Mouse (Mus musculus) MEL (cell line): ENCODE results near the gene Slc25a54.

ENCODE experiments used
- CTCF ChIP-seq, 3 experiments: IDR thresholded peaks in 2 of 3; conservative IDR thresholded peaks in 1 of 3; 2 replicates each; pipeline ENCODE4 v1.5.1; 2011 to 2012; ENCODE audit warnings: low read length in 3 of 3, low read depth in 2 of 3, mild to moderate bottlenecking in 2 of 3, improper control_type of control experiment in 1 of 3, inconsistent platforms in 1 of 3, mixed read lengths in 1 of 3, moderate library complexity in 1 of 3; ENCODE audit not compliant: control insufficient read depth in 1 of 3, insufficient read depth in 1 of 3, poor library complexity in 1 of 3, severe bottlenecking in 1 of 3
- EP300 ChIP-seq, 2 experiments: IDR thresholded peaks; 2 replicates each; pipeline ENCODE4 v1.6.1; 2011; ENCODE audit warnings: improper control_type of control experiment in 2 of 2, low read length in 2 of 2, low read depth in 1 of 2, mild to moderate bottlenecking in 1 of 2
- POLR2A ChIP-seq, 2 experiments: IDR thresholded peaks; 2 replicates each; pipeline ENCODE4 v1.6.1; 2011 to 2012; ENCODE audit warnings: low read length in 2 of 2, mild to moderate bottlenecking in 2 of 2, control low read depth in 1 of 2, improper control_type of control experiment in 1 of 2, low read depth in 1 of 2, moderate library complexity in 1 of 2; ENCODE audit not compliant: control insufficient read depth in 1 of 2, insufficient read depth in 1 of 2, poor library complexity in 1 of 2
- SIN3A ChIP-seq: IDR thresholded peaks from 2 replicates; pipeline ENCODE4 v1.6.1; 2012; ENCODE audit warnings: low read length, improper control_type of control experiment, inconsistent platforms
- SMC3 ChIP-seq: IDR thresholded peaks from 2 replicates; pipeline ENCODE4 v1.6.1; 2011; ENCODE audit warnings: low read depth, low read length, improper control_type of control experiment
- TAL1 ChIP-seq: IDR thresholded peaks from 2 replicates; pipeline ENCODE4 v1.6.1; 2012; ENCODE audit warnings: mild to moderate bottlenecking, inconsistent platforms, low read length, moderate library complexity, mixed read lengths
- TCF12 ChIP-seq: IDR thresholded peaks from 2 replicates; pipeline ENCODE4 v1.6.1; 2014; ENCODE audit warnings: low read depth, mild to moderate bottlenecking, inconsistent platforms, low read length, improper control_type of control experiment, moderate library complexity
- UBTF ChIP-seq: IDR thresholded peaks from 2 replicates; pipeline ENCODE4 v1.6.1; 2012; ENCODE audit warnings: low read depth, mild to moderate bottlenecking, inconsistent platforms, low read length, improper control_type of control experiment, moderate library complexity, borderline replicate concordance; ENCODE audit not compliant: insufficient read depth
- ZC3H11A ChIP-seq: IDR thresholded peaks from 2 replicates; pipeline ENCODE4 v1.6.1; 2012; ENCODE audit warnings: low read depth, mild to moderate bottlenecking, inconsistent platforms, low read length, improper control_type of control experiment
- ZKSCAN1 ChIP-seq: IDR thresholded peaks from 2 replicates; pipeline ENCODE4 v1.6.1; 2012; ENCODE audit warnings: low read depth, mild to moderate bottlenecking, inconsistent platforms, low read length, improper control_type of control experiment, moderate library complexity

GRCm38 (mm10) chr3:109157481-109157880 is 77.2 kb downstream of the Slc25a54 start:
- TF ChIP-seq CTCF (IDR thresholded peaks at IDR 0.05 in 2 of 3, conservative IDR thresholded peaks at IDR 0.05 in 1 of 3; ENCODE audit: control insufficient read depth in 1 of 3, insufficient read depth in 1 of 3, low read depth in 2 of 3, low read length in 3 of 3, poor library complexity in 1 of 3, severe bottlenecking in 1 of 3) (no peak), POLR2A (IDR thresholded peaks at IDR 0.05; ENCODE audit: control insufficient read depth in 1 of 2, insufficient read depth in 1 of 2, low read depth in 1 of 2, low read length in 2 of 2, poor library complexity in 1 of 2) (no peak), TCF12 (no peak), UBTF (no peak), EP300 (IDR thresholded peaks at IDR 0.05; ENCODE audit: low read depth in 1 of 2, low read length in 2 of 2) (no peak), SMC3 (no peak), TAL1 (no peak), ZC3H11A (no peak), SIN3A (no peak), ZKSCAN1 (no peak)
